Mouse (Mus musculus): ENCODE measurements around the gene Arhgef28. TPM values are rescaled to one million over a fixed set of nuclear protein-coding genes. Genes with fewer than 3 reads are reported as not detected.

Arhgef28 gene
- polyA plus RNA-seq, 1 experiment from 2014 or later = 10.8 TPM

GRCm38 (mm10) chr13:97853356-97853968 lies 352.8 kb downstream of the Arhgef28 start:
- Histone ChIP-seq H3K4me2 (ENCODE audit: low read length) (no peak overlapping the region), H3K4me3 (ENCODE audit: control insufficient read depth in 1 of 2, insufficient read depth in 1 of 2, low read depth in 1 of 2, low read length in 2 of 2) (no peak overlapping the region), H3K9me3 (ENCODE audit: control insufficient read depth, low read length) (no peaks in the 10 kb centered on the region), H3K36me3 (ENCODE audit: control insufficient read depth, insufficient read depth, low read length) (no peaks in the 10 kb centered on the region), H3K27me3 (ENCODE audit: control insufficient read depth, insufficient read depth, low read length) (no peaks in the 10 kb centered on the region), H3K27ac (replicated peaks in 1 of 2; ENCODE audit: control insufficient read depth in 1 of 2, insufficient read depth in 1 of 2, low read depth in 2 of 2, low read length in 2 of 2) (0 out of 4 replicates have a peak overlapping the region, but pooled peaks have one; percentile 14 to 35), H3K4me1 (ENCODE audit: control insufficient read depth in 2 of 2, insufficient read depth in 2 of 2, low read length in 2 of 2) (peaks cover 13 to 22% of the 10 kb centered on the region in 2 experiments; a peak in 3 of 4 replicates), H3K9ac (ENCODE audit: low read length) (no peak overlapping the region)
- ATAC-seq (ENCODE audit: insufficient number of reproducible peaks, insufficient read depth, low FRiP score, low read depth) = no peak; the same call in 1 of the 2 replicates
- 35% methylated on average over 8 of the region's 8 CpGs for WGBS

Other genes with a start within 250 kb of the Arhgef28 start
- 16.2 TPM in 2 replicates for gene Utp15, start 56.6 kb upstream of the Arhgef28 start, polyA plus RNA-seq (2014; fragmentation: Nextera tagmentation; extraction: Ambion mirVana)
- 19.2 and 24.1 TPM in 2 replicates for gene Ankra2, start 56.6 kb upstream of the Arhgef28 start, polyA plus RNA-seq (2014; fragmentation: Nextera tagmentation; extraction: Ambion mirVana)
- gene Gm21976, start 73.4 kb upstream of the Arhgef28 start, polyA plus RNA-seq (2014; fragmentation: Nextera tagmentation; extraction: Ambion mirVana) = not detected in 2 replicates
- 400 and 431 TPM in 2 replicates for gene Btf3, start 110.6 kb upstream of the Arhgef28 start, polyA plus RNA-seq (2014; fragmentation: Nextera tagmentation; extraction: Ambion mirVana)
- not detected in 2 replicates for gene Foxd1, start 147.8 kb upstream of the Arhgef28 start, polyA plus RNA-seq (2014; fragmentation: Nextera tagmentation; extraction: Ambion mirVana)